Mouse (Mus musculus) C3H10T1/2 (cell line): ENCODE results near the gene Cyp2b19. TPM values are rescaled to one million over a fixed set of nuclear protein-coding genes. Genes with fewer than 3 reads are reported as not detected.

Experiments used
- polyA plus RNA-seq, 2 experiments: library from polyadenylated mRNA; unstranded; fragments of >200 nt; fragmentation: generic; extraction: Trizol; gene quantifications; one replicate each; pipeline ENCODE4 v1.2.1; 2012; ENCODE audit warnings: missing spikeins in 2 of 2

The Cyp2b19 gene
- polyA plus RNA-seq: not detected

DNA sequence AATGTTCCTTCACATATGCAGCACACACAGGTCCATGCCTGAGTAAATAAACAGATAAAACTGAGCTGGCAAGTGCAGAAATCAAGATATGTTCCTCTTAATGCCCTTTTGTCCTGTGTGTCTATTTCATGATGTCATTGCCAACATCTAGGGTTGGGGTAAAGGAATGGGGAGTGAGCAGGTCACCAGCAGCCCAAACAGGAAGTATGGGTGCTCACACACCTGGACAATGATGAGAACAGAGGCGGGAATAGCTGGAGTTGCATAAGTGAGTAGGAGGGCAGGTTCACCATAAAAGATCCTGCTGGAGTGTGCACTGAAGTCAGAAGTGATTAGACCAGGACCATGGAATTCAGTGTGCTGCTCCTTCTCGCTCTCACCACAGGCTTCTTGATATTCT, at the start of gene Cyp2b19:
Gene Cyp2b19 (plus strand): TSS at position 301 of the 400 bp plus-strand sequence.

DNA sequence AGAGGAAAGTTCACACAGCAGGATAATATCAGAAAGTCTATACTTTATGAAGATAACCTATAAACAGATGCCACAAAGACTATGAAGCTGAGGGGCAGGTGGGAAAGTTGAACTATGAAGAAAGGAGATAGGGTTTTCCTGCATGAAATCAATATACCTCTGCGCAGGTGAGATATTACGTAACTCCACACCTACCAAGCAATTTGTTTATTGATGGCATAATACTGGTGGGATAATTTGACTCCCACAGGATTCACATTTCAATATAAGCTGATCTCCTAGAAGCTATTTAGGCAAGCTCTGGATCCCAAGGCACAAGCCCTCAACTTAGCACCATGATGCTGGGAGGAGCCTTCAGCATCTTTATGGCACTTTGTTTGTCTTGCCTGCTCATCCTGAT, 51.6 kb downstream of the Cyp2b19 start, which contains the start of gene Cyp2g1:
Gene Cyp2g1 (plus strand): TSS at position 301 of the 400 bp plus-strand sequence.

Other genes starting within 250 kb of the Cyp2b19 start
- gene Nlrp9a, start 222.1 kb upstream of the Cyp2b19 start, polyA plus RNA-seq: not detected
- not detected for gene Vmn1r185, start 138.7 kb upstream of the Cyp2b19 start, polyA plus RNA-seq
- gene Cyp2b23, start 70.7 kb upstream of the Cyp2b19 start, polyA plus RNA-seq: not detected
- not detected for gene Cyp2g1, start 51.8 kb downstream of the Cyp2b19 start, polyA plus RNA-seq
- gene Cyp2a5, start 78.2 kb downstream of the Cyp2b19 start, polyA plus RNA-seq: not detected
- gene Cyp2a22, start 182.2 kb downstream of the Cyp2b19 start, polyA plus RNA-seq: not detected